Mouse (Mus musculus): ENCODE measurements around the gene Kdm5a. TPM values are rescaled to one million over a fixed set of nuclear protein-coding genes. Genes with fewer than 3 reads are reported as not detected.
A peak's percentile ranks its signal among the peaks of the same experiment; 100 is the strongest.

Kdm5a gene
- total RNA-seq, 2 experiments from 2014 or later: 29.2 to 130 TPM

DNA sequence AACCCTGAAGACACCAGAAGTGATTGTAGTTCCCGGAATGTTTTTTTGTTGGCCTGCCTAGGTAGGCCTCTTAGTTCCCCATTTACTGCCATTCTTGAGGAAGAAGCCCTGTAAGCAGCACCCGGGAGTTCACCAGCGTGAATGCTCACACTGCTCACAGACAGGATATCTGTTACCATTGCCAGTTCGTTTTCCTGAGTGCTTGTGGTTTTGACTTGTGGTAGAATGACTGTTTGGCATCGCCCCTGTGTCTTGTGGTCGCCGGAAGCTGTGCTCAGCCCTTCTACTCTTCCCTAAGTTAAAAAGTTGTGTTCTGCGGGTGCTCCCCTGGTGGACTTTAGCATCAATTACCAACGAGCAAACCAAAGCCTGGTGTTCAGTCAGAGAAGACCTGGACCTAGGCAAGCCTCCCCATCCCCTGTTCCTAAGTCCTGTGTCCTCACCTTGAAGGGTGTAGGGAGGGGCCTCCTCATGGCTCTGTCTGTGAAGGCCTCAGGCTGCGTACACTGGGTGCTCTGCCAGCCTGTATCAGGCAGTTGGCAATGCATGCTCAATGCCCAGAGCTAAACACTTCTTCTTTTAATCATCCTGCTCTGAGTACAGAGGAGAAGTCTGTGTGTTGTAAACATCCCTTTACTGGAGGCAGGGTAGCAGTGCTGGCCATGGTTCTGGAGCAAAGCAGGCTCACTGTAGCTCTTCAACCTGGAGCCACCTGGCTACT lies 102.8 kb downstream of the Kdm5a start:
- no peak for ATAC-seq (replicated peaks; ENCODE audit: low FRiP score, poor library complexity, severe bottlenecking)

GRCm38 (mm10) chr6:120468259-120468658 lies 104.3 kb downstream of the Kdm5a start:
- no peak for ATAC-seq (replicated peaks; ENCODE audit: low FRiP score, poor library complexity, severe bottlenecking)

DNA sequence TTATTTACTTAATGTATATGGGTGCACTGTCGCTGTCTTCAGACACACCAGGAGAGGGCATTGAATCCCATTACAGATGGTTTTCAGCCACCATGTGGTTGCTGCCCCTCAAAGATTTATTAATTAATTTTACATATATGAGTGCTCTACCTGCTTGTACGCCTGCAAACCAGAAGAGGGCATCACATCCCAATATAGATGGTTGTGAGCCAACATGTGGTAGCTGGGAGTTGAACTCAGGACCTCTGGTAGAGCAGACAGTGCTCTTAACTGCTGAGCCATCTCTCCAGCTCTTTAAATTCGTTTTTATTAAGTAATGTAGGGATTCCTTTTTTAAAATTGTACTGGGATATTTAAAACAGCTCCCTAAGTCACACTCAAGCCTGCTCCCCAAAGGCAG lies 105.3 kb downstream of the Kdm5a start:
- no peak for ATAC-seq (replicated peaks; ENCODE audit: low FRiP score, poor library complexity, severe bottlenecking)

DNA sequence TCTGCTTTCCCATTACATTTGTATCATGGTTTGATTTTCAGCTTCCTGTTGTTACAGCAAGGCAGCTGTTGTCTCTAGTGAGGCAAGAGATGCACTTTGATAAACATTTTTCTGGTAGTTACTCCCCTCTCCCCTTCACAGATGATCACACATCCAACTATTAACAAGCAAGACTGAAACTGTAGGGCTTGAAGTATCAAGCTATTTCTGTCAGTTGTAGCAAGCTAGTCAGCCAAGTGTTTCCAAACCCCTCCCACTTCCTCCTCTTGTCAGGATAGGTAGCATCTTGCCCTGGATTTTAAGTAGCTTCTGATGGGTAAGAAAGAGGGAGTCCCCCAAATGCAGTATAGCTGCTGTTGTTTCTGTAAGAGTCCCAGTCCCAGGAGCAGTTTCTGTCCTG lies 105.8 kb downstream of the Kdm5a start:
- no peak for ATAC-seq (replicated peaks; ENCODE audit: low FRiP score, poor library complexity, severe bottlenecking)

GRCm38 (mm10) chr6:120470666-120471065 lies 106.7 kb downstream of the Kdm5a start:
- ATAC-seq (replicated peaks; ENCODE audit: low FRiP score, poor library complexity, severe bottlenecking): no peak

- no peak for ATAC-seq (replicated peaks; ENCODE audit: low FRiP score, poor library complexity, severe bottlenecking)
Observed at GRCm38 (mm10) chr6:120471991-120472441, 108.1 kb downstream of the Kdm5a start.

GRCm38 (mm10) chr6:120472455-120473140 lies 108.7 kb downstream of the Kdm5a start:
- ATAC-seq (replicated peaks; ENCODE audit: low FRiP score, poor library complexity, severe bottlenecking): no peak

- ATAC-seq (replicated peaks; ENCODE audit: low FRiP score, poor library complexity, severe bottlenecking): no peak
Observed at GRCm38 (mm10) chr6:120473427-120473826, 109.5 kb downstream of the Kdm5a start.

GRCm38 (mm10) chr6:120475288-120475687 lies 111.4 kb downstream of the Kdm5a start:
- ATAC-seq (replicated peaks; ENCODE audit: low FRiP score, poor library complexity, severe bottlenecking): no peak

DNA sequence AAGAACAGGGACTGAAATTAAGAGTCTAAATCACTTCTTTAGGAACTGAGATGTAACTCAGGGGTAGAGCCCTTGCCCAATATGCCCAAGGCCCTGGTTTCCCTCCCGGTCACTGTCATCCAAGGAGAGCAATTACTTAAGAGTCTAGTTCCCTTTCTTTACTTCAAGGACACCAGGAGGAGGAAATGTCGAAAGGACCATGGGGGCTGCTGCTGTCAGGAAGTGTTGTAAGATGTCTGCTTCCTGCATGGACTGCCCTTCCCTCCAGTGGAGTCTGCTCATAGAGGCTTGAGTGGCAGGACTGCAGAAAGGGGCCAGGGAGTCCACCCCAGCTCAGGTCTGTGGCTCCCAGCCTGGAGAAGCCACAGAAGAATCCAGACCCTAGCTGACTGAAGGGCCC lies 115.4 kb downstream of the Kdm5a start:
- ATAC-seq (replicated peaks; ENCODE audit: low FRiP score, poor library complexity, severe bottlenecking): no peak

DNA sequence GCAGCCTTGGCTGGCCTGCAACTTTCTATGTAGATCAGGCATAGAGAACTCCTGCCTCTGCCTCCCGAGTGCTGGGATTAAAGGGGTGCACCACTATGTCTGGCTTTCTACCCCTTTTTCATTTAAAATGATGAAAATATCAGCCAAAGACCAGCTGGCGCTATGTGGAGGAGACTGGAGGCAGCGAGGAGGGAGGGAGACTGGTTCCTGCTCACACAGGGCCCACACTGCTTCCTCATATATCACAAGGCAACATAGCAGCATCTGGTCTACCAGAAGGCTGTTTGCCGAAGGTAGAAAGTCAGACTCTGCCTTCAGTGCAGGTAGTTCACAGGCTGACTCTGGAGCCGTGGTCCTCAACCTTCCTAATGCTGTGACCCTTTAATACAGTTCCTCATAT lies 116.4 kb downstream of the Kdm5a start:
- no peak for ATAC-seq (replicated peaks; ENCODE audit: low FRiP score, poor library complexity, severe bottlenecking)

DNA sequence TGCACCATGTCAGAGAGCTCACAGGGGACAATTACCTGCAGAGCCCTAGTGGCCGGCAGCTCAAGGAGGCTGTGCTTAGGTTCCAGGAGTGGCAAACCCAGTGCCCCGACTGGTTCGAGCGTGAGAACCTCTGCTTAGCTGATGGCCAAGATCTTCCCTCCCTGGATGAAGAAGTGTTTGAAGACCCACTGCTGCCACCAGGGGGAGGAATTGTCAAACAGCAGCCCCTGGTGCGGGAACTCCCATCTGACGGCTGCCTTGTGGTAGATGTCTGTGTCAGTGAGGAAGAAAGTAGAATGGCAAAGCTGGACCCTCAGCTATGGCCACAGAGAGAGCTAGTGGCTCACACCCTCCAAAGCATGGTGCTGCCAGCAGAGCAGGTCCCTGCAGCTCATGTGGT lies 117.6 kb downstream of the Kdm5a start:
- no peak for ATAC-seq (replicated peaks; ENCODE audit: low FRiP score, poor library complexity, severe bottlenecking)

DNA sequence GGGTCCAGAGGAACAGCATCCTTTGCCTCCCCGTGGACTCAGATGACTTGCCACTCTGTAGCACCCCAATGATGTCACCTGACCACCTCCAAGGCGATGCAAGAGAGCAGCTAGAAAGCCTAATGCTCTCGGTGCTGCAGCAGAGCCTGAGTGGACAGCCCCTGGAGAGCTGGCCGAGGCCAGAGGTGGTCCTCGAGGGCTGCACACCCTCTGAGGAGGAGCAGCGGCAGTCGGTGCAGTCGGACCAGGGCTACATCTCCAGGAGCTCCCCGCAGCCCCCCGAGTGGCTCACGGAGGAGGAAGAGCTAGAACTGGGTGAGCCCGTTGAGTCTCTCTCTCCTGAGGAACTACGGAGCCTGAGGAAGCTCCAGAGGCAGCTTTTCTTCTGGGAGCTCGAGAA lies 118.1 kb downstream of the Kdm5a start:
- no peak for ATAC-seq (replicated peaks; ENCODE audit: low FRiP score, poor library complexity, severe bottlenecking)

DNA sequence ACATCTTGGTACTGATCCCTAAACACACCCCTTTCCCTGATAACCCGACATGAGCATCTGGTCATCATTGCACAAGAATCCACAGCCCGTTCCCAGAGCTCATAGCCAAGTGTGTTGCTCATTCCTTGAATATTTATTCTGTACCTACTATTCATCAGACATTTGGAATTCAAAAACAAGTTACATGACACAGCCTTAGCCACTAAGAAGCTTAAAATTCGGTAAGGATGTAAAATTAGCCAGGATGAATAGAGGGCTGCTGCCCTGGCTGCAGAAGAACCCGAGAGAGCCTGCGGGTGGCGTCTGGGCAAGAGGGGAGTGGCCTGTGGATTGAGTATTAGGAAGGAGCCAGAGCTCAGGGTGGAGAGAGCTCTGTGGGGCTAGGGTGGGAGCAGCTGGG lies 118.8 kb downstream of the Kdm5a start:
- ATAC-seq (replicated peaks; ENCODE audit: low FRiP score, poor library complexity, severe bottlenecking): no peak

DNA sequence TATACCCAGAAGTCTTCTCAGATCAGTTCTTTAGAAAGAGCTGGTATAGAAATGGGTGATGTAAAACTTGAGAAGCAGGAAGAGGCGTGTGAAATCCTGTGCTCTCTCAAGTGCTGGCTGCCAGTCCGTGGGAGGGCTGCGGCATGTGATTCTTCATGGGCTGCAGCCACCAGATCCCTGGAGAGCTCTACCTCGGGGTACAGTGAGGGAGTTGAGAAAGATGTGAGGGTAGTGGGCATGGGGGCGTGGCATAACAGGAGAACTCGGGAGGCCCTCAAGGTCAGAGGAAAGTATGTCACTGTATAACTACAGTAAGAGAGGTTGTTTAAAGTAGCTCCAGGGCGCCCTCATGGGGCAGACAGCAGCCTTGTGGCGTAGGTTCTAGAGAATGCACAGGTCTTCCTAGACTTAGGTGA lies 119.3 kb downstream of the Kdm5a start:
- no peak for ATAC-seq (replicated peaks; ENCODE audit: low FRiP score, poor library complexity, severe bottlenecking)

DNA sequence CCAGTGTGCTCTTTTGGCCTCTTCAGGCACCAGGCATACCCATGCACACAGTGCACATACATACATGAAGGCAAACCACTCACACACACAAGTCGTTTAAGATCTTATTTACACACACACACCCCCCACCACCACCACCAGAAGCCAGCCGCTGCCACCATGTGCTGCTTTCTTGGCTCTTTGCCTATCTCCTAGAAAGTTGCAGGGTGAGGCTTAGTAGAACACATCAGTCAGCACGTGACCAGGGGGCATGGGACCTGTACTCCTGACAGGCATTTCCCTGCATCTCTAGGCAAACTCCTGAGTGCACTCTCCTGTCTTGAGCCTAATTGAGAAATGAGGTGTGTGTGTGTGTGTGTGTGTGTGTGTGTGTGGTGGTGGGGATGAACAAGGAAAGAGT lies 121.1 kb downstream of the Kdm5a start:
- ATAC-seq (replicated peaks; ENCODE audit: low FRiP score, poor library complexity, severe bottlenecking): peak; percentile 78

DNA sequence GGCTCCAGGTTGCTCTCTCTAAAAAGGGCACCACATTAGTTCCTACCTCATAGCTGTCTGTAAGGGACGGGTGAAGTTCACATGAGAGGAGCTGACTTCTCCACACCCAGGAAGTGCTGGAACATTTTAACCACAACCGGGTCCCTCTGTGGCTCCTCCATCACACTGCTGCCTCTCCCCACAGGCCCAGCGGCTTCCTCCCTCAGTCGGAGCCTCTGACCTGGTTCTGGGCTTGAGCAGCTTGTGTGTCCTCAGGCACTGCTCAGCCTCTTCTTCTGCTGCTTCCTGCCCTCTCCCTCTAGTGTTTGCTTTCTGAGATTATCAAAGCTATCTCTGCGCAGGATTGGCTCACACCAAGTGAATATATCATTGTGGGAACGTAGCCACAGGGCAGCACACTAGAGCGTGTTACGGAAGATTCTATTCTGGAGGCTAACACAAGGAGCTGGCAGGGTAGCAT lies 122.2 kb downstream of the Kdm5a start:
- ATAC-seq (replicated peaks; ENCODE audit: low FRiP score, poor library complexity, severe bottlenecking): peak; percentile 20; the same call in 1 of the 2 replicates

DNA sequence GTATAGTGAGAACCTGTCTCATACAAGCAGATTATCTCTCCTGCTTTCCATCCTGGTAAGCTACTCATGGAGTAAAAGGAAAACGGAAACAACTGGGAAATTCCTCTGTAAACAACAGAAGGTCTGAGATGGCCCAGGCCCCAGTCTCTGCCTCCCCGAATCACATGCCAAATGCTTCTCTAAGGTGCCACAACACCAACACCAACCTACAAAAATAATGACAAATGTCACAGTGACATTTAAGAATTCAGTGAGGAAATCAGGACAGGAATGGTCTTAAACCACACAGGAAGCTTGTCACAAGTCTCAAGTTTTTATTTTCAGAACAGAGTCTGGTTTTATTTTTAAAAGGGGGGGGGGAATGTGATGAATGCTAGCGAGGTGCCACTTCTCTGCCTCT lies 124.7 kb downstream of the Kdm5a start:
- no peak for ATAC-seq (replicated peaks; ENCODE audit: low FRiP score, poor library complexity, severe bottlenecking)

DNA sequence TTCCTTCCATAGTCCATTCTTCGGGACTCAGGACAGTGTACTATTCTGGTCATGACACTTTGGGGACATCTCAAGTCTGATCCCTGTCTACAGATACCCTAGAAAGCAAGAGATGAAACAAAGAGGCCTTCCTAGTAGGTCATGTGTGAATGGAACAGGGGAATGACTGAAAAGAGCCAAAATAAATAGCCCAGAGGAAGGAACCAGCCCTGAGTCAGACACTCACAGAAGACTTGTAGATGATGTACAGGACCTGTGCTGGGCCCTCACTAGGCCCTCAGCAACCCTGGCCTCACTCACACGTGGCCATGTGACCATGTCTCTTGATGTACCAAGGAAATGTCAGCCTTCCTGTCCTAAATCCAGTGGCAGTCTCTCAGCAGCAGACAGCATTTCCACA lies 125.5 kb downstream of the Kdm5a start:
- ATAC-seq (replicated peaks; ENCODE audit: low FRiP score, poor library complexity, severe bottlenecking): no peak

GRCm38 (mm10) chr6:120491064-120491463 lies 127.1 kb downstream of the Kdm5a start:
- no peak for ATAC-seq (replicated peaks; ENCODE audit: low FRiP score, poor library complexity, severe bottlenecking)

DNA sequence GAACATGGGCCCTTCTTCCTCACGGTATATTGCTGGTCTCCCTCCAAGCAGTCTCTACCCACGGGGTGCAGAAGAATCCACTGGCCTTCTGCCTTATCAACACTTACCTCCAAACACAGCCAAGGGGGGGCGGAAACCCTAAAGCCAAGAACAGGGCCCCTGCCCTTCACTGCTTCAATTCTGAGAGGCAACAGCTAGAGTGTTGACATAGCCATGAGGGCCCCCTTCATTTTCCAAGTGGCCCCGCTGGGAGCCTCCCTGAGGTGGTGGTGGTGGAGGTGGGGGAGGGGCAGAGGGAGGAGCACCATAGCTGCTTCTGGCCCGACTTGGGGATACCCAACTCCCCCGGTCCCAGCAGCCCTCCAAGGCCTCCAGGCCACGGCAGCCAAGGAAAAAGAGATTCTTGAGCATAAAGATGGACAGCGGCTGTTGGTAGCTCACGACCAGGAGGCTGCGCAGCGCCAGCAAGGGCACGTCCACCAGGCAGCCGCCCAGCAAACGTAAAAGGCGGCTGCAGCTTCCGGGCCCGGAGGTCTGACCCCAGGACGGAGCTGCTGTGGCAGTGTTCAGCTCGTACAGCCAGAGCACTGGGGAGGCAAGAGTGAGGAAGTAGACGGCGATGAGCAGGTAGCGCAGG lies 128.1 kb downstream of the Kdm5a start:
- ATAC-seq (replicated peaks; ENCODE audit: low FRiP score, poor library complexity, severe bottlenecking): no peak
